Mouse (Mus musculus) forebrain, embryonic 13.5 days (tissue): ENCODE measurements at regions not wholly inside any gene's neighbourhood (a gene's known extent, or its start where the extent isn't known, plus 50 kb on each side); places are given as distances from the start of the nearest gene placed in this dataset.
A peak's percentile ranks its signal among the peaks of the same experiment; 100 is the strongest.

Experiments used
- ATAC-seq: fragments of 200-750 bp; cut with Nextera tagmentation; 2 replicates; pipeline ENCODE4 v1.8.0; 2017
- H3K27ac ChIP-seq: fragments of 300-500 bp; sonication (generic); 2 replicates; pipeline ENCODE4 v1.5.1; 2015; ENCODE audit warnings: inconsistent platforms, mild to moderate bottlenecking, moderate library complexity
- H3K27me3 ChIP-seq: fragments of 300-500 bp; sonication (generic); 2 replicates; pipeline ENCODE4 v1.6.1; 2015; ENCODE audit warnings: mild to moderate bottlenecking, inconsistent platforms
- H3K36me3 ChIP-seq: fragments of 300-500 bp; sonication (generic); 2 replicates; pipeline ENCODE4 v1.6.1; 2015; ENCODE audit warnings: mild to moderate bottlenecking, inconsistent platforms; ENCODE audit not compliant: poor library complexity, severe bottlenecking
- H3K4me1 ChIP-seq: fragments of 300-500 bp; sonication (generic); 2 replicates; pipeline ENCODE4 v1.6.1; 2015; ENCODE audit warnings: inconsistent platforms
- H3K4me2 ChIP-seq: fragments of 300-500 bp; sonication (generic); 2 replicates; pipeline ENCODE4 v1.6.1; 2015; ENCODE audit warnings: inconsistent platforms, mild to moderate bottlenecking, moderate library complexity
- H3K4me3 ChIP-seq: fragments of 300-500 bp; sonication (generic); 2 replicates; pipeline ENCODE4 v1.5.1; 2015; ENCODE audit warnings: mild to moderate bottlenecking, inconsistent platforms
- H3K9ac ChIP-seq: fragments of 300-500 bp; sonication (generic); 2 replicates; pipeline ENCODE4 v1.6.1; 2015; ENCODE audit warnings: mild to moderate bottlenecking, inconsistent platforms
- H3K9me3 ChIP-seq: fragments of 300-500 bp; sonication (generic); replicated peaks from 2 replicates; pipeline ENCODE4 v1.6.1; 2016; ENCODE audit warnings: inconsistent platforms
- WGBS: fragments of 180-500 bp; shearing (Covaris S2); methylation state at CpG from one replicate; pipeline ENCODE4 v1.1.7; 2015; 5-methylcytosine and 5-hydroxymethylcytosine counted together

DNA sequence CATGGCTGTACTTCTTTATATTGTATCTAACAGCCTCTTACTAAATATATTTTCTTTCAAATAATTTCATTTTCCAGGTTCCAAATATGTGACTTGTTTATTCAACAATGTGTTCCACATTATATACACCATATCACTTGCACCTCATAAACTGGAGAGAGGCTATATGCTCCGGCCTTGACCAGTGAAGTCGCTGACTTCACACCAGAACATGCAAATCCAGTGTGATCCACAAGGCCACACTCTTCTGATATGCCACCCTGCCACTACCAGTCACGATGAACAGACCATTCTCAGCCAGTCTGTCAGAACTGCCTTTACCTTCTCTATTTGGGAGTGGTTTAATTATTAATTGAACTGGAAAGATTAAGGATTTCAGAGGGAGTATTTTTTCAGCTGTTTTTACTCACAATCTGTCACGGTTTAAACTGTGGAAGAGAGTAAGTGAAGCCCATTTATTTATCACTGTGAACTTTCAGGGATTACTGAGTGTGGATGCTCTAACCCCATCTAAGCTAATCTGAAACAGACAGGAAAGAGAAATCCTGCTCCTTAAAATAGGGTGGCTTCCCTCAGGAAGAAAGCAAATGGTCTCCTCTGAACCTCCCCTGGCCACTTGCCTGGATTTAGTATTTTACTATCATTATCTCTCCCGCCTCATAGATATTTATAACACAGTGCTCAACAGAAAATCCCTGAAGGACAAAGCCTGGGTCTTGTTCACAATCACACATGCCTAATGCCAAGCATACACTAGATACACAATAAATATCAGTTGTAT, 1065.3 kb downstream of the A830018L16Rik start:
- H3K9ac ChIP-seq: no peak overlapping the region
- H3K27ac ChIP-seq: no peak overlapping the region
- no peaks in the 10 kb centered on the region for H3K27me3 ChIP-seq
- no peak overlapping the region for H3K4me2 ChIP-seq
- no peaks in the 10 kb centered on the region for H3K4me1 ChIP-seq
- no peak overlapping the region for H3K4me3 ChIP-seq
- H3K9me3 ChIP-seq: no peaks in the 10 kb centered on the region
- no peak for ATAC-seq
- H3K36me3 ChIP-seq: no peaks in the 10 kb centered on the region
- 76% methylated on average over 5 of the region's 5 CpGs for WGBS

DNA sequence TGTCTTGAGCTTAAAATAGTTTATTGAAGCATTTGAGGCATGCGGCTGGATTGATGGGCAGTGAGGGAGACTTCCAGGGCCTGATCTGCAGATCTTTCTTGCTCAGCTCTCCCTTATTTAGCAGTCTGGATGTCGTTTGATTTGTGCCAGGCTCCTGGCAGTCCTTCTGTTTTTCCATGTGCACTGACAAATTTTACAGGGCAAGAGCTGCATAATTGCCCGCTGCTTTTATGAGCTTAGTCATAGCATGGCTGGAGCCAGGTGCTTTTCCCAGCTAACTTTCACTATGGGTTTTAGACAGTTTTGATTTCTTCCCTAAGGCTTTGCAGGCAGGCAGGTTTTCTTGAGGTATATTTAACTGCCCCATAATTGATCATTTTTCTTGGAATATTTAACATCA, 1086.5 kb downstream of the A830018L16Rik start:
- H3K9ac ChIP-seq: no peak overlapping the region
- H3K4me3 ChIP-seq: no peak overlapping the region
- no peak overlapping the region for H3K4me2 ChIP-seq
- WGBS: 84% methylated on average over 3 of the region's 3 CpGs
- no peaks in the 10 kb centered on the region for H3K36me3 ChIP-seq
- H3K27me3 ChIP-seq: no peaks in the 10 kb centered on the region
- ATAC-seq: no peak
- H3K27ac ChIP-seq: no peak overlapping the region
- no peaks in the 10 kb centered on the region for H3K4me1 ChIP-seq
- H3K9me3 ChIP-seq: no peaks in the 10 kb centered on the region

DNA sequence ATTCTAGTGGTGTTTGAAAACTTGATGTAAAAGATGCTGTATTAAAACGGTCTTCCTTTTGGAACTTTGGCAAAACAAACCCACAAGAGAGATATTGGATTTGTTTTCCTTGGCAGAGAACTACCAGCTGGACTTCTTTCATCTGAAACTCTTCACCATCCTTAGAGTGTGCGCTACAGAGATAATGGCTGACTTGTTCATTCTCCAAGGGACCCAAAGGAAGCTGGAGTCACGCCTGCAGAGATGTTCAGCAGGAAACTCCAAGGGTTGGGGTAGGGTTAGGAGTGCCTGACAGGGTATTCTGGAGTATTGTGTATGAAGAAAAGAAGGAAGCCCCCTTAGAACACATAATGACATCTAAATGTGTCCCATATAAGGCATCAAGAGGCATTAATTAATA, 1094.1 kb downstream of the A830018L16Rik start:
- Histone ChIP-seq H3K27ac (no peak overlapping the region), H3K36me3 (no peaks in the 10 kb centered on the region), H3K27me3 (no peaks in the 10 kb centered on the region), H3K4me2 (no peak overlapping the region), H3K4me1 (no peaks in the 10 kb centered on the region), H3K4me3 (no peak overlapping the region), H3K9me3 (no peaks in the 10 kb centered on the region), H3K9ac (no peak overlapping the region)
- 75% methylated on average over 3 of the region's 3 CpGs for WGBS
- ATAC-seq: no peak

- 75% methylated on average over 10 of the region's 10 CpGs for WGBS
- Histone ChIP-seq H3K9ac (no peak overlapping the region), H3K4me2 (no peak overlapping the region), H3K4me3 (no peak overlapping the region), H3K27me3 (no peaks in the 10 kb centered on the region), H3K4me1 (no peaks in the 10 kb centered on the region), H3K9me3 (no peaks in the 10 kb centered on the region), H3K36me3 (no peaks in the 10 kb centered on the region), H3K27ac (no peak overlapping the region)
- no peak for ATAC-seq
These were observed 1096.4 kb downstream of the A830018L16Rik start for GRCm38 (mm10) chr1:12510129-12510816.

DNA sequence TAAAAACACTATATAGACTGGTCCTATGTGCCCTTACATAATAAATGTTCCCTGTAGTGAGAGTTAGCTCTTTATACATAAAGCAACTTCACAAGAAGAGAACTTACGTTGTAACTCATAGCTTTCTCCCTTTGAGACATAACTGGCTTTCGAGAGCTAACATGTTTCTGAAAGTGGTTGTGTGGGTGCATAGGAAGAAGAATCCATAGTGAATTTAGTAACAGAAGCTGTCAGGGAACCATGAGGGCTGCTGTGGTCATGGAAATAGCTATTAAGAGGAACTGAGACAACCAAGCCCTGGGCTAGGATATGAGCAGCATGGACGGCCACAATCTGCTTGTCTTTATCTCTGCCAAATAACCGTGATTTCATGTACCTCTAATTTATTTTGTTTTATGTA, 1105.7 kb downstream of the A830018L16Rik start:
- no peak overlapping the region for H3K27ac ChIP-seq
- no peaks in the 10 kb centered on the region for H3K4me1 ChIP-seq
- WGBS: 89% methylated on average over 4 of the region's 4 CpGs
- H3K36me3 ChIP-seq: no peaks in the 10 kb centered on the region
- H3K4me2 ChIP-seq: no peak overlapping the region
- no peaks in the 10 kb centered on the region for H3K9me3 ChIP-seq
- no peak overlapping the region for H3K4me3 ChIP-seq
- H3K9ac ChIP-seq: no peak overlapping the region
- H3K27me3 ChIP-seq: no peaks in the 10 kb centered on the region
- ATAC-seq: no peak

DNA sequence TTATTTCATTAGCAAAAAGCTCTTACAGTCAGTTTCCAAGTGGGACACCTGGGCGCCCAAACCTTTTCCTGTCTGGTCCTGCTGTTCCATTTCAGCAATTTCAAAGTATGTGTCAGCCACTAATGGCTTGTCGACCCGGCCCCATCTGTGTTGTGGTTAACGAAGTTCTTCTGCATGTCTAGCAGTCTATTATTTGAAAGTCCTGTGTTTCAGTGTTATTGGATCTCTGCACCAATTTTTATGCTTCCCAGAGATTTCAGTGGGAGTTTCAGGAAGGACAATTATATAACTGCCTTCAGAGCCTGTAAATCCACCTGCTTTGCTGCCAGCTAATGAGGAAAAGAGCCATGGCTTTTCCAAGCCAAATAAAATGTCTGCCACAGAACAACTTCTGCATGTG, 1142.0 kb downstream of the A830018L16Rik start:
- 61% methylated on average over 4 of the region's 4 CpGs for WGBS
- no peak overlapping the region for H3K9ac ChIP-seq
- no peak overlapping the region for H3K27ac ChIP-seq
- H3K27me3 ChIP-seq: no peaks in the 10 kb centered on the region
- no peaks in the 10 kb centered on the region for H3K36me3 ChIP-seq
- no peak overlapping the region for H3K4me3 ChIP-seq
- H3K4me2 ChIP-seq: no peak overlapping the region
- H3K9me3 ChIP-seq: no peaks in the 10 kb centered on the region
- ATAC-seq: no peak
- no peaks in the 10 kb centered on the region for H3K4me1 ChIP-seq

DNA sequence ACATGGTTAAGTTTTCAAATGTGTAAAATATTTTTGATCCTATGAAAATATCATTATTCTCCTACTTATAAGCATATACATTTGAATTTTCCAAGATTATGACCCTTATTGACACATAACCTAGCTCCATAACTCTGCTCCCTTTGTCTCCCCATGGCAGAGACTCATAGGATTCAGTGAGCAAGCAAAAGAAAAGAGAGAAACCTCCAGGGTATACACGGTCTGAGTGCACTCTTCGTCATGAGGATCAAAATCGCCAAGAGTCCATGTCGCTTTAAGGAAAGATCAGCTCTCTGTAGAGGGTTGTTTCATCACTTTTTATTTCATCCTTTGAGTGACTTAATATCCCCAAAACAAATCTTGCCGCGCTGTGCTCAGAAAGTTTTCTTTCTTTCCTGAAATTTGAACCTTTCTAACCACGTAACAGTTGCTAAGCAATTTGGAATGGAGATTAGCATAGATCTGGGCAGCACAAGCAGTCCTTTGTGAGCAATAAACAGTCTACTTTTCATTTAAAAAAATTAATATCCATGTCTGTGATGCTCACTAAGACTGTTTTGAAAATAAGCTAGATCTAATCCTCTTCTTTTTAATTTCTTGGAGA, 1158.0 kb downstream of the A830018L16Rik start:
- WGBS: 43% methylated on average over 7 of the region's 7 CpGs
- H3K9me3 ChIP-seq: no peaks in the 10 kb centered on the region
- H3K4me3 ChIP-seq: no peak overlapping the region
- H3K27ac ChIP-seq: no peak overlapping the region
- no peaks in the 10 kb centered on the region for H3K36me3 ChIP-seq
- H3K4me2 ChIP-seq: peak overlapping the region; percentile 7; the same call in 1 of the 2 replicates
- ATAC-seq: no peak
- H3K27me3 ChIP-seq: no peaks in the 10 kb centered on the region
- H3K9ac ChIP-seq: no peak overlapping the region
- peaks cover under 1% of the 10 kb centered on the region for H3K4me1 ChIP-seq

DNA sequence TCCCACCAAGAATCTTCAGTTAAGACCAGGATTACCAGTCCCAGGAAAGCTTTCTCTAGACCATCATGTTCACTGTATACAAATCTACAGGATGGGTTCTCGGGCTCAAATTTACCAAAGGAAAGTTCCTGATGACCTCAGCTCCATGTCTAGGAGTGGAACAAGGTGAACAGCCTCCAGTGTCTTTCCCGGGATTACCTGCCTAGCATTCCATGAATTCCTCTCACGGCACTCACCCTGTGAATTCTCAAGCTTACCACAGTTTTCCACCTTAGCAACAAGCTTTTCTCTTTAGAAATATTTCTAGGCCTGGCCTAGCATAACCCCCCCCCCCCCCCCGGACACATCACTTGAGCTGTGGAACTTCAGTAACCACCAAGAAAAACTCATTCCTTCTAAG, 1158.9 kb downstream of the A830018L16Rik start:
- no peak overlapping the region for H3K9ac ChIP-seq
- H3K27me3 ChIP-seq: no peaks in the 10 kb centered on the region
- H3K4me3 ChIP-seq: no peak overlapping the region
- H3K4me1 ChIP-seq: peaks cover 8% of the 10 kb centered on the region
- 80% methylated on average over 4 of the region's 4 CpGs for whole genome bisulfite sequencing
- H3K4me2 ChIP-seq: no peak overlapping the region
- no peaks in the 10 kb centered on the region for H3K9me3 ChIP-seq
- H3K27ac ChIP-seq: no peak overlapping the region
- no peaks in the 10 kb centered on the region for H3K36me3 ChIP-seq
- no peak for ATAC-seq

DNA sequence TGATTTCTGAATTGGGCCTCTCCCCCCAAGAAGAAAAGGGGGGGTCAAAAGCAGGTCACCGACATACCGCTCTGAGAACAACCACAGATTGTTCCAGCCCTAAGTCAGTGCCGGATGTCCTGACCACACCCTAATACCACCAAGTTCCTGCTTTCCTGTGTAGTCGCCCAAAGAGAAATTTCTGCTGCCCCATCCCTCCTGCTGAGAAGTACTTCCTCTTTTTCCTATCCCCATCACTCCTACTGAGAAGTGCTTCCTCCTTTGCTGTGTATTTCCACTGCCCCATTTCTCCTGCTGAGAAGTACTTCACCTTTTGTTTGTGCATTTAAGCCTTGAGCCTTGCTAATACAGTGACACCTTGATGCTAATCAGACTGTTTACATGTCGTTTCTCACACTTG, 1160.4 kb downstream of the A830018L16Rik start:
- Histone ChIP-seq H3K4me2 (no peak overlapping the region), H3K4me3 (no peak overlapping the region), H3K36me3 (no peaks in the 10 kb centered on the region), H3K9me3 (no peaks in the 10 kb centered on the region), H3K4me1 (peaks cover 8% of the 10 kb centered on the region), H3K27me3 (no peaks in the 10 kb centered on the region), H3K9ac (no peak overlapping the region), H3K27ac (no peak overlapping the region)
- WGBS: 87% methylated on average over 5 of the region's 5 CpGs
- no peak for ATAC-seq

DNA sequence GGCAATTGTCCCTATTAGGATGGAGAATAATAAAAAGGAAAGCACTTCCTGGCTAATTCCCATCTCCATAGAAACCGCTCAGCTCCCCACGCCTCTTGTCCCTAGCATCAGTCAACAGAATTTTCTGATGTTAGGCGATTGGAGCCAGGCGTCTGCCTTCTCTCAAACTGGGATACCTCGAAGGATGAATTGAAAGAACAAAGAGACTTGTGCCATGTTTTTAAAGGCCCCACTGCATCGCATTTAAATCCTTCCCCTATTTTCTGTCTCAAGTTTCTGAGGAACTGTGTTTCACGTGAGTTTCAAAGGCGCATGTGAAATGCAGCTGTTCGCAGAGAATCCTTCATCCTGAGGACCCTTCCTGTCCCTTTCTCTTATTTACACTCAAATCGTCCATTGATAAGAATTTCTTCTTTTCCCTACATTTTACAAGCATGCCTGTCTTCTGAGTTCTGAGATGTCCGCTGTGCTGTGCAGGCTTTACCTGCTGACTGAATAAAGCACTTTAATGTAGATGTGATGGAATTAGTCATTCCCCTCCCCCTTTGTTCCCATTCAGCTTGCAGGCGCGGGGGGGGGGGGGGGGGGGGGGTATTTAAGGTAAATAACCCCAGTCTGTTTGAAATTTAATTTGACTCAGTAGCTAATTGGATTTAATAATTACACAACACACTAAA, 1163.3 kb downstream of the A830018L16Rik start:
- Histone ChIP-seq H3K4me3 (peak overlapping the region; percentile 12; the same call in 1 of the 2 replicates), H3K9ac (peak overlapping the region; percentile 26; the same call in 1 of the 2 replicates), H3K27me3 (no peaks in the 10 kb centered on the region), H3K4me1 (peaks cover 8% of the 10 kb centered on the region), H3K27ac (peak overlapping the region; percentile 44; the same call in 1 of the 2 replicates), H3K4me2 (peak overlapping the region; percentile 48), H3K9me3 (no peaks in the 10 kb centered on the region), H3K36me3 (no peaks in the 10 kb centered on the region)
- under 1% methylated on average over 13 of the region's 13 CpGs for WGBS
- ATAC-seq: peak; percentile 75

DNA sequence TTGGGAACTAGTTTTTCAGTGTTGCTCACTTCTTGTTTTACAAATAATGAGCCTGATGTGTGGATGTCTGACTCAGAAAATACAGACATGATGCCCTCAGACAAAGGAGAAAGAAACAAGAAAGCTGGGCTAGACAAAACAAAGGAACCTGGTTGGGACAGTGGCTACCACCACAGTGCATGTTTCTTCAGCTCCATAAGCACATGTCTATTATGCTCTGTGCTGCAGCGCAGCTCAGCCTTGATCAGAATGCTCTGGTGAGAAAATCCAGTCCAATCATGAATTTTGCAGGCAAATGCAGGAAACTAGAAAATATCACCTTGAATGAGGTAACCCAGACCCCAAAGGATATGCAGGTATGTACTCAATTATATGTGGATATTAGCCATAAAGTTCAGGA, 1164.1 kb downstream of the A830018L16Rik start:
- peaks cover 8% of the 10 kb centered on the region for H3K4me1 ChIP-seq
- no peaks in the 10 kb centered on the region for H3K36me3 ChIP-seq
- no peak; the same call in 1 of the 2 replicates for ATAC-seq
- no peak overlapping the region for H3K4me2 ChIP-seq
- no peaks in the 10 kb centered on the region for H3K9me3 ChIP-seq
- H3K27me3 ChIP-seq: no peaks in the 10 kb centered on the region
- no peak overlapping the region for H3K27ac ChIP-seq
- no peak overlapping the region for H3K4me3 ChIP-seq
- WGBS: 53% methylated on average over 1 of the region's 1 CpGs
- no peak overlapping the region for H3K9ac ChIP-seq

DNA sequence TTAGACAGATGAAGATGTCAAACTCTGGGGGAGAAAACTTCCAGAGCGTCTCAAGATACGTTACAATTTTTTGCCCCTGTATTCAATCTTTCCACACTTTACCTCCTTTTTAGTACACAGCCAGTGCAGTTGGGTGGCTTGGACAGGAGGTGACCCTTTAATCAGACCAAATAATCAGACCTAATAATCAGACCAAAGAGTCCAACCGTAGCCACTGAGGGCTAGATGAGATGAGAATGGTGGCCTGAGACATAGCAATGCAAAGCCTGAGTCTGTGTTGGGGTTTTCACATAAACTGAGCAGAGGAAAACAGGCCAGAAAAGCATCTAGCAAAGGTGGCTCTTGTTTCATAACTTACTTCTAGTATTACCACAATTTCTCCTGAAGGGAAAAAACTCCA, 1169.1 kb downstream of the A830018L16Rik start:
- Histone ChIP-seq H3K9me3 (no peaks in the 10 kb centered on the region), H3K4me2 (no peak overlapping the region), H3K4me1 (no peaks in the 10 kb centered on the region), H3K27me3 (no peaks in the 10 kb centered on the region), H3K27ac (no peak overlapping the region), H3K4me3 (no peak overlapping the region), H3K9ac (no peak overlapping the region), H3K36me3 (no peaks in the 10 kb centered on the region)
- WGBS: 66% methylated on average over 3 of the region's 3 CpGs
- no peak for ATAC-seq
